In genomic region chr4:141789564-141790218, GRCm38 (mm10) we compare ENCODE assay signal across 8 mouse cellular contexts. TPM values are rescaled to one million over a fixed set of nuclear protein-coding genes. Genes with fewer than 3 reads are reported as not detected.
DNase-seq lines count a peak whose midpoint lies in the region; ATAC-seq and TF ChIP-seq lines count a peak whose summit lies in the region.

No protein-coding gene starts in this region.

- peak overlapping the region; percentile 92 for H3K9ac ChIP-seq in hindbrain, embryonic 16.5 days (ENCODE audit: low read depth, low read length)
- peak overlapping the region; percentile 92 for H3K9ac ChIP-seq in midbrain, embryonic 15.5 days

- no peaks in the 10 kb centered on the region for H3K9me3 ChIP-seq in hindbrain, embryonic 16.5 days (ENCODE audit: control insufficient read depth, low read length)
- no peaks in the 10 kb centered on the region for H3K9me3 ChIP-seq in midbrain, embryonic 15.5 days

- H3K36me3 ChIP-seq in hindbrain, embryonic 16.5 days (ENCODE audit: control insufficient read depth, insufficient read depth, low read length): peaks cover 2% of the 10 kb centered on the region
- 0 out of 2 replicates have a peak, but pooled peaks cover 8% of the 10 kb centered on the region for H3K36me3 ChIP-seq in midbrain, embryonic 15.5 days (replicated peaks)

- H3K4me1 ChIP-seq in bone marrow, adult 2 months (ENCODE audit: control insufficient read depth, insufficient read depth, low read length): peaks cover 1% of the 10 kb centered on the region; the same call in 1 of the 2 replicates
- peaks cover 5% of the 10 kb centered on the region for H3K4me1 ChIP-seq in hindbrain, embryonic 16.5 days (ENCODE audit: control insufficient read depth, insufficient read depth, low read depth, low read length)
- peaks cover 19% of the 10 kb centered on the region for H3K4me1 ChIP-seq in midbrain, embryonic 15.5 days

- no peaks in the 10 kb centered on the region for H3K27me3 ChIP-seq in hindbrain, embryonic 16.5 days (replicated peaks; ENCODE audit: control insufficient read depth, insufficient read depth, low read length)
- H3K27me3 ChIP-seq in midbrain, embryonic 15.5 days (replicated peaks): no peaks in the 10 kb centered on the region

- TF ChIP-seq CTCF in bone marrow, adult 2 months (IDR thresholded peaks at IDR 0.05; ENCODE audit: control insufficient read depth, insufficient read depth, low read length): no peak

- peak; percentile 31 for DNase-seq in kidney, adult 9 months
- DNase-seq in kidney, adult 18-20 months: no peak
- DNase-seq in adrenal gland, postnatal 14 days: no peak
- no peak for DNase-seq in urinary bladder, postnatal 25 days (ENCODE audit: low spot score)
- DNase-seq in layer of hippocampus, adult 18-20 months (ENCODE audit: low spot score in 2 of 2): no peak

- no peak for ATAC-seq in hindbrain, embryonic 16.5 days
- no peak; the same call in 1 of the 2 replicates for ATAC-seq in midbrain, embryonic 15.5 days (replicated peaks)

- TF ChIP-seq POLR2A in bone marrow, adult 2 months (IDR thresholded peaks at IDR 0.05; ENCODE audit: borderline replicate concordance, control insufficient read depth, low read depth, low read length): no peak

- peak overlapping the region; percentile 63 for H3K4me3 ChIP-seq in bone marrow, adult 2 months (replicated peaks; ENCODE audit: control insufficient read depth, low read depth, low read length)
- H3K4me3 ChIP-seq in hindbrain, embryonic 16.5 days (ENCODE audit: low read length): peak overlapping the region; percentile 89
- peak overlapping the region; percentile 82 for H3K4me3 ChIP-seq in midbrain, embryonic 15.5 days

- peak overlapping the region; percentile 92 for H3K4me2 ChIP-seq in hindbrain, embryonic 16.5 days (ENCODE audit: low read length)
- H3K4me2 ChIP-seq in midbrain, embryonic 15.5 days: peak overlapping the region; percentile 85

- 26% methylated on average over 3 of the region's 3 CpGs for WGBS in bone marrow, adult 2 months
- WGBS in hindbrain, embryonic 16.5 days: 61% methylated on average over 3 of the region's 3 CpGs
- WGBS in midbrain, embryonic 15.5 days: 60% methylated on average over 3 of the region's 3 CpGs

- H3K27ac ChIP-seq in bone marrow, adult 2 months (ENCODE audit: control insufficient read depth, insufficient read depth, low read depth, low read length, poor library complexity): peak overlapping the region; percentile 56
- H3K27ac ChIP-seq in hindbrain, embryonic 16.5 days (ENCODE audit: low read depth, low read length): peak overlapping the region; percentile 84
- H3K27ac ChIP-seq in midbrain, embryonic 15.5 days: peak overlapping the region; percentile 86; the same call in 1 of the 2 replicates

RNA-seq across cellular contexts. Expression of gene Dnajc16, which starts 1.0 kb away (rescaled TPM):
- polyA plus RNA-seq in bone marrow, adult 2 months (2011; ENCODE audit: insufficient read depth, insufficient read length, low replicate concordance, missing spikeins): 4.9 and 9.0 TPM in 2 replicates
- polyA plus RNA-seq in hindbrain, embryonic 16.5 days (2015; fragmentation: Nextera tagmentation; extraction: Ambion mirVana): 5.9 and 6.7 TPM in 2 replicates
- 6.5 and 6.6 TPM in 2 replicates for polyA plus RNA-seq in midbrain, embryonic 15.5 days (2015; fragmentation: Nextera tagmentation; extraction: Ambion mirVana)
- 16.6 and 20.7 TPM in 2 replicates for total RNA-seq in adrenal gland, postnatal 14 days (2021)
- 10 to 100 TPM; 44.2 to 48.6 TPM for total RNA-seq in layer of hippocampus, adult 18-20 months (2021)

RNA-seq across cellular contexts. Expression of gene Casp9, which starts 3.7 kb away (rescaled TPM):
- 9.2 and 20.7 TPM in 2 replicates for polyA plus RNA-seq in bone marrow, adult 2 months (2011; ENCODE audit: insufficient read depth, insufficient read length, low replicate concordance, missing spikeins)
- polyA plus RNA-seq in hindbrain, embryonic 16.5 days (2015; fragmentation: Nextera tagmentation; extraction: Ambion mirVana): 22.2 and 23.5 TPM in 2 replicates
- polyA plus RNA-seq in midbrain, embryonic 15.5 days (2015; fragmentation: Nextera tagmentation; extraction: Ambion mirVana): 20.7 and 21.4 TPM in 2 replicates
- 15.3 and 17.1 TPM in 2 replicates for total RNA-seq in adrenal gland, postnatal 14 days (2021)
- 10 to 100 TPM; 25.6 to 28.8 TPM for total RNA-seq in layer of hippocampus, adult 18-20 months (2021)

RNA-seq across cellular contexts. Expression of gene Cela2a, which starts 36.3 kb away (rescaled TPM):
- not detected in 2 replicates for polyA plus RNA-seq in bone marrow, adult 2 months (2011; ENCODE audit: insufficient read depth, insufficient read length, low replicate concordance, missing spikeins)
- polyA plus RNA-seq in hindbrain, embryonic 16.5 days (2015; fragmentation: Nextera tagmentation; extraction: Ambion mirVana): not detected in 2 replicates
- polyA plus RNA-seq in midbrain, embryonic 15.5 days (2015; fragmentation: Nextera tagmentation; extraction: Ambion mirVana): 0.36 and 0.43 TPM in 2 replicates
- total RNA-seq in adrenal gland, postnatal 14 days (2021): 0.56 TPM in 1 of 2 replicates, not detected in the other
- not detected for total RNA-seq in layer of hippocampus, adult 18-20 months (2021)

RNA-seq across cellular contexts. Expression of gene Agmat, which starts 43.2 kb away (rescaled TPM):
- 1.8 TPM in 1 of 2 replicates, not detected in the other for polyA plus RNA-seq in bone marrow, adult 2 months (2011; ENCODE audit: insufficient read depth, insufficient read length, low replicate concordance, missing spikeins)
- 0.29 TPM in 1 of 2 replicates, not detected in the other for polyA plus RNA-seq in hindbrain, embryonic 16.5 days (2015; fragmentation: Nextera tagmentation; extraction: Ambion mirVana)
- not detected in 2 replicates for polyA plus RNA-seq in midbrain, embryonic 15.5 days (2015; fragmentation: Nextera tagmentation; extraction: Ambion mirVana)
- total RNA-seq in adrenal gland, postnatal 14 days (2021): 13.4 and 32.2 TPM in 2 replicates
- under 1 TPM in 1 of 2 experiments, not detected in 1; 0.22 TPM for total RNA-seq in layer of hippocampus, adult 18-20 months (2021)

RNA-seq across cellular contexts. Expression of gene Ctrc, which starts 56.5 kb away (rescaled TPM):
- not detected in 2 replicates for polyA plus RNA-seq in bone marrow, adult 2 months (2011; ENCODE audit: insufficient read depth, insufficient read length, low replicate concordance, missing spikeins)
- not detected in 2 replicates for polyA plus RNA-seq in hindbrain, embryonic 16.5 days (2015; fragmentation: Nextera tagmentation; extraction: Ambion mirVana)
- not detected in 2 replicates for polyA plus RNA-seq in midbrain, embryonic 15.5 days (2015; fragmentation: Nextera tagmentation; extraction: Ambion mirVana)
- total RNA-seq in adrenal gland, postnatal 14 days (2021): not detected in 2 replicates
- not detected for total RNA-seq in layer of hippocampus, adult 18-20 months (2021)
